Mouse (Mus musculus): ENCODE results near the gene Samd14.

Gene Samd14

GRCm38 (mm10) chr11:94990102-94990748, 19.5 kb upstream of the Samd14 start:
- DNase-seq (ENCODE audit: low spot score): no peak

GRCm38 (mm10) chr11:94990749-94991577, 18.7 kb upstream of the Samd14 start, which contains the start of gene Ppp1r9b:
Gene Ppp1r9b, plus strand, starts transcription at chr11:94991035.
- DNase-seq (ENCODE audit: low spot score): no peak

GRCm38 (mm10) chr11:94991641-94992479, 17.8 kb upstream of the Samd14 start:
- no peak for DNase-seq (ENCODE audit: low spot score)

- no peak for DNase-seq (ENCODE audit: low spot score)
Observed at GRCm38 (mm10) chr11:94992480-94992753, 17.3 kb upstream of the Samd14 start.

GRCm38 (mm10) chr11:94992754-94993606, 16.7 kb upstream of the Samd14 start:
- DNase-seq (ENCODE audit: low spot score): no peak

- no peak for DNase-seq (ENCODE audit: low spot score)
Observed at GRCm38 (mm10) chr11:94994208-94994814, 15.4 kb upstream of the Samd14 start.

- DNase-seq (ENCODE audit: low spot score): no peak
Observed at GRCm38 (mm10) chr11:94994947-94995772, 14.5 kb upstream of the Samd14 start.

- no peak for DNase-seq (ENCODE audit: low spot score)
Observed at GRCm38 (mm10) chr11:94996101-94996500, 13.6 kb upstream of the Samd14 start.

- DNase-seq (ENCODE audit: low spot score): no peak
Observed at GRCm38 (mm10) chr11:94996984-94997383, 12.7 kb upstream of the Samd14 start.

GRCm38 (mm10) chr11:94997596-94997995, 12.1 kb upstream of the Samd14 start:
- no peak for DNase-seq (ENCODE audit: low spot score)

GRCm38 (mm10) chr11:94998041-94998531, 11.6 kb upstream of the Samd14 start:
- DNase-seq (ENCODE audit: low spot score): no peak

GRCm38 (mm10) chr11:95000128-95000527, 9.6 kb upstream of the Samd14 start:
- no peak for DNase-seq (ENCODE audit: low spot score)

- DNase-seq (ENCODE audit: low spot score): no peak
Observed at GRCm38 (mm10) chr11:95000548-95000947, 9.1 kb upstream of the Samd14 start.

- no peak for DNase-seq (ENCODE audit: low spot score)
Observed at GRCm38 (mm10) chr11:95001058-95001457, 8.6 kb upstream of the Samd14 start.

GRCm38 (mm10) chr11:95001584-95002347, 7.9 kb upstream of the Samd14 start:
- DNase-seq (ENCODE audit: low spot score): no peak

GRCm38 (mm10) chr11:95002705-95003104, 7.0 kb upstream of the Samd14 start:
- DNase-seq (ENCODE audit: low spot score): no peak

GRCm38 (mm10) chr11:95004136-95004936, 5.3 kb upstream of the Samd14 start:
- no peak for DNase-seq (ENCODE audit: low spot score)

- no peak for DNase-seq (ENCODE audit: low spot score)
Observed at GRCm38 (mm10) chr11:95004937-95005198, 4.8 kb upstream of the Samd14 start.

- no peak for DNase-seq (ENCODE audit: low spot score)
Observed at GRCm38 (mm10) chr11:95006038-95006437, 3.6 kb upstream of the Samd14 start.

Measured in layer of hippocampus, adult 9-10 months (tissue).